Mouse (Mus musculus) lung, adult 2 months (tissue): ENCODE data around the gene Acvr1.

ENCODE experiments used
- CTCF ChIP-seq: fragments of 200-500 bp; IDR thresholded peaks from 2 replicates; pipeline ENCODE4 v1.5.1; 2011; ENCODE audit warnings: mild to moderate bottlenecking, low read length, control low read depth; ENCODE audit not compliant: insufficient read depth
- POLR2A ChIP-seq: fragments of 200-500 bp; IDR thresholded peaks from 2 replicates; pipeline ENCODE4 v1.6.1; 2011; ENCODE audit warnings: low read depth, mild to moderate bottlenecking, control low read depth, low read length, borderline replicate concordance; ENCODE audit errors: extremely low read depth

GRCm38 (mm10) chr2:58350657-58351056, 216.3 kb downstream of the Acvr1 start:
- TF ChIP-seq CTCF (no peak), POLR2A (no peak)
